Mouse (Mus musculus): ENCODE measurements around the gene Ankfy1. TPM values are rescaled to one million over a fixed set of nuclear protein-coding genes. Genes with fewer than 3 reads are reported as not detected.
"Not testable (repeated sequence)": the region's sequence is repeated elsewhere in the genome, so short reads cannot be mapped to it uniquely, and the experiment has no call there.

Ankfy1 gene
- total and polyA plus RNA-seq, 2 experiments from 2014 or later, result 15.7 to 55.8 TPM

DNA sequence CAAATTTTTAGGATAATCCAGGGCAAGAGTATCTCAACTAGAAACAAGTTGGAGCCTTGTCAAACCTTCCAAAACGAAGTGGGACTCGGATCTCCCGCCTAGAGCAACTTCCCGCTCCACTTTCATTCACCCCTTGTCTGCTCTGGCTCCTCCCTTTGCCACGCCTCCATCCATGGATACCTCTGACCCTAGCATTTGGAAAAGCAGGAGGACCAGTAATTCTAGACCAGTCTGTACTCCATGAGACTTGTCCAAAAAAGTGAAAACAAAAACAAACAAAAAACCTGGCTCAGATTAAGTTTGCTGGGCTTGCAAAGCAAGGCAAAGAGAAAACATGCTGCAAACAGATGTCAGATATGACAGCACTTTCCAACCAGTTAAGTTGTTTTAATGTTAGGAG is 1.6 kb upstream of the Ankfy1 start:
- DNase-seq (no peak), ATAC-seq (no peak)
- TF ChIP-seq CTCF (IDR thresholded peaks at IDR 0.05; ENCODE audit: low read depth), result no peak
- Histone ChIP-seq H3K27me3 (ENCODE audit: insufficient read depth, low read length) (no peaks in the 10 kb centered on the region), H3K4me2 (ENCODE audit: low read depth) (no peak overlapping the region), H3K9me3 (ENCODE audit: low read length) (no peaks in the 10 kb centered on the region), H3K9ac (no peak overlapping the region), H3K4me3 (ENCODE audit: low read depth, low read length) (no peak overlapping the region), H3K4me1 (ENCODE audit: insufficient read depth) (peaks cover 17% of the 10 kb centered on the region), H3K36me3 (ENCODE audit: insufficient read depth) (no peaks in the 10 kb centered on the region; the same call in 1 of the 2 replicates), H3K27ac (ENCODE audit: low read depth, low read length) (no peak overlapping the region)
- 9% methylated on average over 5 of the region's 5 CpGs for WGBS

DNA sequence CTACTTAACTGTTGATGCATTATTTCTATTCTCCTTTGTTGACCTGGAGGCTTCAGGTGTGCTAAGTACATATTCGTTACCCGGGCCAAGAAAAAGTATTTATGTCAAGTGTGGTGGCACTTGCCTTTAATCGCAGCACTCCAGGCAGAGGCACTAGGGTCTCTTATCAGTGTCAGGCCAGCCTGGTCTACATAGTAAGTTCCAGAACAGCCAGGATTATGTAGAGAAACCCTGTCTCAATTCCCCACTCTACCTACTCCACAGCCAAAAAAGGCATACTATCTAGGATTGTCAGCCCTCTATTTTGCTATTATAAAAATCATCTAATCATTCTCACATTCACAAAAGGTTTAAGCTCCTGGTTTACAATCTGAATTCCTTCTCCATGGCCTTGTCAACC is 691 bp upstream of the Ankfy1 start:
- no peak overlapping the region for H3K27ac ChIP-seq (ENCODE audit: low read depth, low read length)
- no peak for ATAC-seq
- no peaks in the 10 kb centered on the region for H3K36me3 ChIP-seq (ENCODE audit: insufficient read depth)
- H3K9ac ChIP-seq, result peak overlapping the region; percentile 76
- peak overlapping the region; percentile 59 for H3K4me2 ChIP-seq (ENCODE audit: low read depth)
- WGBS, result 74% methylated on average over 3 of the region's 3 CpGs
- no peaks in the 10 kb centered on the region for H3K9me3 ChIP-seq (ENCODE audit: low read length)
- H3K4me1 ChIP-seq (ENCODE audit: insufficient read depth), result peaks cover 17% of the 10 kb centered on the region
- H3K4me3 ChIP-seq (ENCODE audit: low read depth, low read length), result peak overlapping the region; percentile 59
- H3K27me3 ChIP-seq (ENCODE audit: insufficient read depth, low read length), result no peaks in the 10 kb centered on the region
- no peak for DNase-seq
- TF ChIP-seq CTCF (IDR thresholded peaks at IDR 0.05; ENCODE audit: low read depth), result no peak

DNA sequence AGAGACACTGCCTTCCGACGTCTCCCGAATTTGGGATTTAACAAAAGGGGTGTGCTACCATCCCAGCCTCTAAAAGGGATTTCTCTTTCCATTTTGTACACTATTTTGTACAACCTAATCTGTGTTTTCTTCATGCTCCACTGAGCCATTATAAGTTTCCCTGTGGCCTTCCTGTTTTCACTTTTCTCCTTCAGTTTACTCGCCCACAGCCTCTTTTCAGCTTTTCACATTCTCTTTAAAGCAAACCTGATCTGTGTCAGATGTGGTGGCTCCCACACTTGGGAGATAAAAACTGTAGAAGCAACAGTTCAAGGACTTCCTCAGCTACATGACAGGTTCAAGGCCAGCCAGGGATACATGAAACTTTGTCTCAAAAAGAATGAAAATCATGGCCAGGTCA is 2.5 kb downstream of the Ankfy1 start:
- no peak for TF ChIP-seq CTCF (IDR thresholded peaks at IDR 0.05; ENCODE audit: low read depth)
- H3K27ac ChIP-seq (ENCODE audit: low read depth, low read length), result no peak overlapping the region
- ATAC-seq (no peak), DNase-seq (no peak)
- H3K9me3 ChIP-seq (ENCODE audit: low read length), result no peaks in the 10 kb centered on the region
- H3K4me2 ChIP-seq (ENCODE audit: low read depth), result no peak overlapping the region
- no peaks in the 10 kb centered on the region for H3K27me3 ChIP-seq (ENCODE audit: insufficient read depth, low read length)
- 84% methylated on average over 4 of the region's 4 CpGs for WGBS
- no peak overlapping the region for H3K4me3 ChIP-seq (ENCODE audit: low read depth, low read length)
- H3K4me1 ChIP-seq (ENCODE audit: insufficient read depth), result peaks cover 17% of the 10 kb centered on the region
- H3K9ac ChIP-seq, result no peak overlapping the region
- H3K36me3 ChIP-seq (ENCODE audit: insufficient read depth), result no peaks in the 10 kb centered on the region; the same call in 1 of the 2 replicates

DNA sequence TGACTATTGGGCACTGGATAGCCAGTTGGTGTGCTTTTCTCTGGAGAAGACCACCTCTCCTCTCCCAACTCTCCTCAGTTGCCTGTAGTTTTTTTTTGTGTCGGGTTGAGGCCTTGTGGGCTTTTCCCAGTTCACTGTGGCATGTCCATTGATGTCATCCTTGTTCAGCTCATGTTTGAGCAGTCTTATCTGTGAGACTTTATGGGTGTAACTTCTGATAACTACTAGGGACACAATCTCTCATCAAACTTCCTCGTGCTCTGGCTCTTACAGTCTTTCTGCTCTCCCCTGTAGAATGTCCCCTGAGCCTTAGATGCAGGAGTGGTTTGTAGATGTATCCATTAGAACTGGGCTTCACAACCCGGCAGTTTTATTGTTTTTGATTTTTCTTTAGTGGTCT is 5.2 kb downstream of the Ankfy1 start:
- WGBS, result 91% methylated on average over 3 of the region's 3 CpGs
- ATAC-seq, result no peak

DNA sequence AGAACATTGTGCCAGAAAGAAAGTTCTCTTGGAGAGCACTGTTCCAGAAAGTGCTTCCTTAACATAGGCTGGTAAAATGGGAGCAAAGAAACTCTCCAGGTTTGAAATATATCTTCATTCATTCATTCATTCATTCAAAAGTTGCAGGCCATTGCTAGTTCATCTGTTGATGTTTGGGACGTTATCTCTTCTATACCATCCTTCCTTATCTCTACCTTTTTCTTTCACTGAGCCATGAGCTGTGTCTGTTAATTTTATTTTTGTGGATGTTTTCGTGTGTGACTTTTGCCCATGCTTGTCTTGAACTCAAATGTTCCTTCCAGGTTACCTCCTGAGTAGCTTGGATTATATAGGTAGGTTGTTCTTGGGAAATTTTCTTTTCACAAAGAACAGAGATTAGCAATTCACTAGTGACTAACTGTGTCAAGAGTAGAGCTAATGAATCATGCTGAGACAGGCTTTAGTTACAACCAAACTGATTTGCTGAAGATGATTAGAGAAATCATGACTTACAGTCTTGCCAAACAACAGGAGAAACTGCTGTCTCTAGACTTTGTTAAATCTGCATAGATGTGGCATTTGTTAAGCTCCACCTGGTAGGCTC is 6.7 kb downstream of the Ankfy1 start:
- Histone ChIP-seq H3K4me2 (ENCODE audit: low read depth) (no peak overlapping the region), H3K27me3 (ENCODE audit: insufficient read depth, low read length) (no peaks in the 10 kb centered on the region), H3K27ac (ENCODE audit: low read depth, low read length) (no peak overlapping the region), H3K9ac (no peak overlapping the region), H3K4me3 (ENCODE audit: low read depth, low read length) (no peak overlapping the region), H3K9me3 (ENCODE audit: low read length) (no peaks in the 10 kb centered on the region), H3K4me1 (ENCODE audit: insufficient read depth) (peaks cover 2% of the 10 kb centered on the region; the same call in 1 of the 2 replicates), H3K36me3 (ENCODE audit: insufficient read depth) (peaks cover under 1% of the 10 kb centered on the region; the same call in 1 of the 2 replicates)
- DNase-seq (no peak), ATAC-seq (no peak)
- WGBS, result 96% methylated on average over 2 of the region's 2 CpGs
- no peak for TF ChIP-seq CTCF (IDR thresholded peaks at IDR 0.05; ENCODE audit: low read depth)

More for the DNA sequence above, 5.2 kb downstream of the Ankfy1 start:
- H3K4me2 ChIP-seq (ENCODE audit: low read depth), result no peak overlapping the region
- H3K9me3 ChIP-seq (ENCODE audit: low read length), result no peaks in the 10 kb centered on the region
- H3K9ac ChIP-seq, result no peak overlapping the region
- H3K36me3 ChIP-seq (ENCODE audit: insufficient read depth), result no peaks in the 10 kb centered on the region; the same call in 1 of the 2 replicates
- H3K27ac ChIP-seq (ENCODE audit: low read depth, low read length), result no peak overlapping the region
- no peak for TF ChIP-seq CTCF (IDR thresholded peaks at IDR 0.05; ENCODE audit: low read depth)
- H3K27me3 ChIP-seq (ENCODE audit: insufficient read depth, low read length), result no peaks in the 10 kb centered on the region
- H3K4me3 ChIP-seq (ENCODE audit: low read depth, low read length), result no peak overlapping the region
- DNase-seq, result no peak
- H3K4me1 ChIP-seq (ENCODE audit: insufficient read depth), result peaks cover 12% of the 10 kb centered on the region

DNA sequence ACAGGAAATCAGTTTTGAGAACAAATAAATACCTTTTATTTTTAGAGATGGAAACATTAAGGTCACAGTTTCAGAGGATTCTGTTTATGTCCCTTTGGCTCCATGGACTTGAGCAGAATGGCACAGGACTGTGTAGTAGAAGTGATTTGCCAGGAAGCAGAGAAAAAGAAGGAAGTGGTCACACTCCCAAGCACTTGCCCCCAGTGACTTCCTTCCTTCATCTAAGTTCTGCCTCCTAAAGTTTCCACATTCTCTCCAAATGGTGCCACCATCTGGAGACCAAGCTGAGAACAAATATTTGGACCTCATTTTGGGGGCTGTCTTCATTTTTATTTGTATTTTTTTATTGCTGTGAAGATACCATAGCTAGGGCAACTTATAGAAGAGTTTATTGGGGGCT is 7.5 kb downstream of the Ankfy1 start:
- Histone ChIP-seq H3K27ac (ENCODE audit: low read depth, low read length) (no peak overlapping the region), H3K9ac (no peak overlapping the region), H3K27me3 (ENCODE audit: insufficient read depth, low read length) (no peaks in the 10 kb centered on the region), H3K9me3 (ENCODE audit: low read length) (no peaks in the 10 kb centered on the region), H3K4me3 (ENCODE audit: low read depth, low read length) (no peak overlapping the region), H3K4me1 (ENCODE audit: insufficient read depth) (no peaks in the 10 kb centered on the region), H3K36me3 (ENCODE audit: insufficient read depth) (peaks cover 5% of the 10 kb centered on the region; the same call in 1 of the 2 replicates), H3K4me2 (ENCODE audit: low read depth) (no peak overlapping the region)
- no peak for TF ChIP-seq CTCF (IDR thresholded peaks at IDR 0.05; ENCODE audit: low read depth)
- ATAC-seq (no peak), DNase-seq (no peak)

DNA sequence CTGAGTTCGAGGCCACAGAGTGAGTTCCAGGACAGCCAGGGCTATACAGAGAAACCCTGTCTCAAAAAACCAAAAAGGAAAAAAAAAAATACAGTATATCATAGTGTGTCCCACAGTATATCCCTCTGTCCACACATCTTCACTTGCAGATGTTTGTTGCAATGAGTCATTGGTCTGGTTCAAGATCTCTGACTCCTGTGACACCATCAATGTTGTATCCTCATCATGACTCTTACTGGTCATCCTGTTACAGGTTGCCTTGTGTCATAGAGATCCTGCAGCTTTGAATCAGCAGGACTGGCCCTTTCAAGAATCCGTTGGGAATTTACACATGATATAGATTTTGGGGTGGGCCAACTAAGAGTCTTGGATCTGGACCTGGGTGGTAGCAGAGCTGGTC is 15.3 kb downstream of the Ankfy1 start:
- H3K27me3 ChIP-seq (ENCODE audit: insufficient read depth, low read length); ATAC-seq; H3K4me3 ChIP-seq (ENCODE audit: low read depth, low read length); H3K27ac ChIP-seq (ENCODE audit: low read depth, low read length); H3K9me3 ChIP-seq (ENCODE audit: low read length); H3K4me2 ChIP-seq (ENCODE audit: low read depth); DNase-seq; H3K9ac ChIP-seq; H3K4me1 ChIP-seq (ENCODE audit: insufficient read depth); H3K36me3 ChIP-seq (ENCODE audit: insufficient read depth): not testable (repeated sequence)
- WGBS, result 95% methylated on average over 2 of the region's 2 CpGs
